Mouse (Mus musculus) left cerebral cortex, adult 2 months (tissue): ENCODE results near the gene Gata2. TPM values are rescaled to one million over a fixed set of nuclear protein-coding genes. Genes with fewer than 3 reads are reported as not detected.

Experiments used
- DNase-seq, 2 experiments: peaks; one replicate each; pipeline ENCODE4 v3.0.0; 2021 to 2022; ENCODE audit warnings: low spot score in 2 of 2, mixed read lengths in 1 of 2; ENCODE audit errors: extremely low spot score in 1 of 2
- H3K27ac ChIP-seq: fragments of 200-600 bp; 2 replicates; pipeline ENCODE4 v1.8.1; 2022
- H3K4me3 ChIP-seq: fragments of 200-600 bp; 2 replicates; pipeline ENCODE4 v1.8.1; 2022
- CTCF ChIP-seq: fragments of 200-600 bp; IDR thresholded peaks from 2 replicates; pipeline ENCODE4 v1.8.1; 2022; ENCODE audit warnings: antibody characterized with exemption, mild to moderate bottlenecking, moderate library complexity
- intact Hi-C: fragments of 180-260 bp; cut with DNase I; formaldehyde crosslinking; loops from one replicate; pipeline ENCODE4 v1.15.1; 2025
- total RNA-seq, 2 experiments: library from RNA; stranded (reverse); gene quantifications; 2 replicates each; pipeline ENCODE4 v1.2.3; 2021

The Gata2 gene
- total RNA-seq, 2 experiments from 2014 or later, result 8.4 to 8.5 TPM

- H3K4me3 ChIP-seq, result no peak overlapping the region
- intact Hi-C loops, result no loop called here
- DNase-seq, result no peak
- H3K27ac ChIP-seq, result no peak overlapping the region
- no peak for TF ChIP-seq CTCF
Measured at GRCm38 (mm10) chr6:88254082-88254481, 60.4 kb downstream of the Gata2 start.

DNA sequence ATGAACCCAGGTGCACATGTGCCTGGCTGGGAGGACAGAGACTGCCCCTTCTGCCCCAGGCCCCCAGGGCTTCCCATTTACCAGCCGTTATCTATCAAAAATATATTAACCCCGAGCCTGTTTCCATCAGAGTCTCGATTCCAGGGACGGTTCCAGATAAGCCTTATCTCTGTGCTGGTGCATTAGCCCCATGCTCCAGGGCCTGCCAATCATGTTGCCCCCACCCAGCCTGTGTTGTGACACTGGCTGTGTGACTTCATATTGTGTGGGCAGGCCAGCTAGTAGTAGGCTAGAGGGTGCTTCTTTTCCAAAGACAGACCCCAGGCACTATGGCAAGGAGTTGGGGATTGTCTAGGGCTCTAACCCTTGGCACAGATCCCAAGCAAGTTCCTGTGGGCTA, 61.7 kb downstream of the Gata2 start:
- TF ChIP-seq CTCF, result no peak
- Histone ChIP-seq H3K27ac (no peak overlapping the region), H3K4me3 (no peak overlapping the region)
- intact Hi-C loops, result no loop called here
- no peak for DNase-seq

Other genes starting within 250 kb of the Gata2 start
- gene H1fx, start 212.3 kb upstream of the Gata2 start, total RNA-seq, result 10 to 100 TPM; 56.4 to 66.3 TPM
- 100 to 1,000 TPM; 314 to 317 TPM for gene Rab7, start 148.6 kb upstream of the Gata2 start, total RNA-seq
- 100 to 1,000 TPM; 172 to 184 TPM for gene Rpn1, start 109.4 kb upstream of the Gata2 start, total RNA-seq
- gene Dnajb8, start 28.4 kb downstream of the Gata2 start, total RNA-seq, result not detected